Mouse (Mus musculus) urinary bladder, postnatal 25 days (tissue): ENCODE data around the gene Tmem198.
A peak's percentile ranks its signal among the peaks of the same experiment; 100 is the strongest.

Source experiments
- DNase-seq: peaks from one replicate; pipeline ENCODE4 v3.0.0; 2022; ENCODE audit warnings: low spot score

Tmem198 gene

GRCm38 (mm10) chr1:75455433-75455832 is 23.9 kb upstream of the Tmem198 start:
- no peak for DNase-seq

GRCm38 (mm10) chr1:75455948-75456347 is 23.4 kb upstream of the Tmem198 start:
- DNase-seq = no peak

GRCm38 (mm10) chr1:75456746-75457564 is 22.4 kb upstream of the Tmem198 start:
- no peak for DNase-seq

GRCm38 (mm10) chr1:75457710-75458024 is 21.7 kb upstream of the Tmem198 start:
- DNase-seq = no peak

- no peak for DNase-seq
Observed at GRCm38 (mm10) chr1:75458025-75458788, 21.1 kb upstream of the Tmem198 start.

- DNase-seq = no peak
Observed at GRCm38 (mm10) chr1:75458789-75459684, 20.3 kb upstream of the Tmem198 start.

GRCm38 (mm10) chr1:75460297-75460696 is 19.0 kb upstream of the Tmem198 start:
- no peak for DNase-seq

GRCm38 (mm10) chr1:75462636-75463035 is 16.7 kb upstream of the Tmem198 start:
- DNase-seq = no peak

- DNase-seq = no peak
Observed at GRCm38 (mm10) chr1:75463652-75464204, 15.6 kb upstream of the Tmem198 start.

- DNase-seq = peak; percentile 66
Observed at GRCm38 (mm10) chr1:75467215-75467927, 12.0 kb upstream of the Tmem198 start.

- no peak for DNase-seq
Observed at GRCm38 (mm10) chr1:75469287-75469825, 10.0 kb upstream of the Tmem198 start.

- DNase-seq = no peak
Observed at GRCm38 (mm10) chr1:75476441-75476840, 2.9 kb upstream of the Tmem198 start.

GRCm38 (mm10) chr1:75477264-75477965 is 1.9 kb upstream of the Tmem198 start:
- peak; percentile 79 for DNase-seq

- DNase-seq = no peak
Observed at GRCm38 (mm10) chr1:75477966-75478290, 1.4 kb upstream of the Tmem198 start.

- DNase-seq = no peak
Observed at GRCm38 (mm10) chr1:75478497-75478896, 835 bp upstream of the Tmem198 start.

GRCm38 (mm10) chr1:75479635-75479989 is 280 bp downstream of the Tmem198 start:
- no peak for DNase-seq

- DNase-seq = no peak
Observed at GRCm38 (mm10) chr1:75480036-75480435, 704 bp downstream of the Tmem198 start.

GRCm38 (mm10) chr1:75480735-75481134 is 1.4 kb downstream of the Tmem198 start:
- no peak for DNase-seq

- DNase-seq = no peak
Observed at GRCm38 (mm10) chr1:75486561-75486960, 7.2 kb downstream of the Tmem198 start.

- DNase-seq = no peak
Observed at GRCm38 (mm10) chr1:75487040-75487404, 7.7 kb downstream of the Tmem198 start.
